Mouse (Mus musculus) limb, embryonic 14.5 days (tissue): ENCODE measurements around the gene Gsap. TPM values are rescaled to one million over a fixed set of nuclear protein-coding genes. Genes with fewer than 3 reads are reported as not detected.

ENCODE experiments used
- ATAC-seq: fragments of 200-750 bp; cut with Nextera tagmentation; 2 replicates; pipeline ENCODE4 v1.8.0; 2017; ENCODE audit warnings: low read depth, moderate number of reproducible peaks, moderate TSS enrichment; ENCODE audit not compliant: low FRiP score
- DNase-seq: peaks from one replicate; pipeline ENCODE4 v3.0.0-alpha.2; 2015; ENCODE audit warnings: low spot score
- H3K27ac ChIP-seq: fragments of 300-500 bp; sonication (generic); replicated peaks from 2 replicates; pipeline ENCODE4 v1.5.1; 2014; ENCODE audit warnings: low read depth, mild to moderate bottlenecking, low read length, moderate library complexity, mixed read lengths
- H3K27me3 ChIP-seq: fragments of 300-500 bp; sonication (generic); 2 replicates; pipeline ENCODE4 v1.6.1; 2014; ENCODE audit warnings: low read length, mixed read lengths; ENCODE audit not compliant: control insufficient read depth, insufficient read depth
- H3K36me3 ChIP-seq: fragments of 300-500 bp; sonication (generic); 2 replicates; pipeline ENCODE4 v1.6.1; 2014; ENCODE audit warnings: mild to moderate bottlenecking, low read length, moderate library complexity, mixed read lengths; ENCODE audit not compliant: control insufficient read depth, insufficient read depth
- H3K4me1 ChIP-seq: fragments of 300-500 bp; sonication (generic); 2 replicates; pipeline ENCODE4 v1.6.1; 2014; ENCODE audit warnings: antibody characterized with exemption, low read length, mixed read lengths; ENCODE audit not compliant: control insufficient read depth, insufficient read depth
- H3K4me2 ChIP-seq: fragments of 300-500 bp; sonication (generic); replicated peaks from 2 replicates; pipeline ENCODE4 v1.6.1; 2014; ENCODE audit warnings: low read depth, mild to moderate bottlenecking, low read length, moderate library complexity; ENCODE audit not compliant: severe bottlenecking
- H3K4me3 ChIP-seq: fragments of 300-500 bp; sonication (generic); replicated peaks from 2 replicates; pipeline ENCODE4 v1.5.1; 2014; ENCODE audit warnings: low read length
- H3K9ac ChIP-seq: fragments of 300-500 bp; sonication (generic); 2 replicates; pipeline ENCODE4 v1.6.1; 2014; ENCODE audit warnings: mild to moderate bottlenecking, low read depth, low read length, moderate library complexity; ENCODE audit not compliant: severe bottlenecking
- H3K9me3 ChIP-seq: fragments of 300-500 bp; sonication (generic); 2 replicates; pipeline ENCODE4 v1.6.1; 2016; ENCODE audit warnings: low read length; ENCODE audit not compliant: control insufficient read depth
- POLR2A ChIP-seq: fragments of 200-500 bp; IDR thresholded peaks from 2 replicates; pipeline ENCODE4 v1.8.0; 2012; ENCODE audit warnings: inconsistent platforms, mild to moderate bottlenecking, moderate library complexity, borderline replicate concordance; ENCODE audit not compliant: insufficient read depth, insufficient read length; ENCODE audit errors: extremely low read depth
- WGBS: fragments of 180-500 bp; shearing (Covaris S2); extraction: QIAGEN DNeasy Blood & Tissue Kit; methylation state at CpG from one replicate; pipeline ENCODE4 v1.1.7; 2014; 5-methylcytosine and 5-hydroxymethylcytosine counted together
- polyA plus RNA-seq, 2 experiments: library from polyadenylated mRNA; depleted of rRNA in 1 of 2; stranded (reverse) in 1 of 2; unstranded in 1 of 2; fragments of >200 nt; fragmentation: Nextera tagmentation in 1 of 2; extraction: Ambion mirVana in 1 of 2; gene quantifications; 2 replicates each; pipeline versions ENCODE4 v1.2.1 to v1.2.3; 2012 to 2014

Gene Gsap
- polyA plus RNA-seq, 2 experiments = 2.8 to 2.9 TPM

DNA sequence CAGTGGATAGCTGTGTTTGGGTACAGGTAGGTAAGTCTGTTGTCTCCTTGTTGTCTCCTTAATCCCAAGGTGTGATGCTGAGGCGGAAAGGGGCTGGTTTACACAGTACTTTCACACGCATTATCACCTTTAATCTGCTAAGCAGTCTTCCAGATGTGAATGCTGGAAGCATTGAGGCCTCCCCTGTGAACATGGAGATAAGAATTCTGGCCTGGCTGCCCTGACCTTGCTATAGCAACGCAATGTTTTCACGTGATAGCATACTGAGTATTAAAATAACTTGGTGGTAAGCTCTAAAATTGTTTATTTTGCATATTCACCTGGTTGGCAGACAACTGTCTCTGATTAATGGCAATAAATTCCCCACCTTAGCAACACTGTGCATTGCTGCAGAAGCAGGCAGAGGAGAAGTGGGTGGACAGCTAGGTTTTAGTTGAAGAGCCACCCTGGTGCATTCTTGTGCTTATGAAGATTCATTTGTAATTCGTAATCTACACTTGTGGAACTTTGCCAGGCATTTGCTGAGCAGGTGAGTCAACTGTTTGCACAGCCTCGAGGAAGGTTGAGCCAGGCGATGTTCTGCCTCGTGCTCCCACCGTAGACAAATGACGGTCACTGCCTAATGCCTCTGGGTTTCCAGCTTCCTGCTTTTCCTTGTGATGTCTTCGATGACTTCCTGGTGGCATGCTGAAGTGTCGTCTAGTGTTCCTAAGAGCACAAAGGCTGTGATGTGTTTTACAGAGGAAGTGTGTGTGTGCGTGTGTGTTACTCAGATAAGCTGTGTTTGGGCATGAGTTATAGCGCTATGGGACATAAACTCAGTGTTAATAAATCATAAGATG is 31.6 kb downstream of the Gsap start:
- WGBS = 80% methylated on average over 14 of the region's 14 CpGs
- TF ChIP-seq POLR2A = no peak
- H3K27me3 ChIP-seq = no peaks in the 10 kb centered on the region
- H3K9me3 ChIP-seq = no peaks in the 10 kb centered on the region
- no peak overlapping the region for H3K4me3 ChIP-seq
- H3K4me1 ChIP-seq = no peaks in the 10 kb centered on the region
- H3K27ac ChIP-seq = no peak overlapping the region
- DNase-seq = no peak
- no peak overlapping the region for H3K4me2 ChIP-seq
- ATAC-seq = no peak
- H3K9ac ChIP-seq = no peak overlapping the region
- no peaks in the 10 kb centered on the region for H3K36me3 ChIP-seq

DNA sequence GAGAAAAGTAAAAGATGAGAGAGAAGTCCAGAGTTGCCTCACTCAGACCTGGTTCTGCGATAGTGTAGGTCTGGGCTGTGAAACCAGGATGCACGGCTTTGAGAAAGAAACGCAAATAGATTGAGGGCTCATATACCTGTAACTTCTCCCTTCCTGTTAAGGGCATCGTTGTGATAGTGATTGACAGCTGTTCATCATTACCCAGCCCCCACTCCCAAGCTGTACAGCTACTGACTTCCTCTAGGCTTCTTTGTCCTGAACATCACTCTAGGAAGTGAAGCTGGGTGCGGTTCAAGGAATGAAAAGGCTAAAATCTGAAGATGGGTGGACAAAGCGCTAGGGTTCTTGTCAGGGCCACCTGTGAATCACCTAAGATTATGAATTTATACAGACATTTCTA is 46.8 kb downstream of the Gsap start:
- Histone ChIP-seq H3K4me2 (no peak overlapping the region), H3K4me1 (no peaks in the 10 kb centered on the region), H3K4me3 (no peak overlapping the region), H3K9me3 (no peaks in the 10 kb centered on the region), H3K27ac (no peak overlapping the region), H3K9ac (no peak overlapping the region), H3K36me3 (no peaks in the 10 kb centered on the region), H3K27me3 (no peaks in the 10 kb centered on the region)
- no peak for DNase-seq
- 90% methylated on average over 6 of the region's 6 CpGs for WGBS
- no peak for TF ChIP-seq POLR2A
- ATAC-seq = no peak

DNA sequence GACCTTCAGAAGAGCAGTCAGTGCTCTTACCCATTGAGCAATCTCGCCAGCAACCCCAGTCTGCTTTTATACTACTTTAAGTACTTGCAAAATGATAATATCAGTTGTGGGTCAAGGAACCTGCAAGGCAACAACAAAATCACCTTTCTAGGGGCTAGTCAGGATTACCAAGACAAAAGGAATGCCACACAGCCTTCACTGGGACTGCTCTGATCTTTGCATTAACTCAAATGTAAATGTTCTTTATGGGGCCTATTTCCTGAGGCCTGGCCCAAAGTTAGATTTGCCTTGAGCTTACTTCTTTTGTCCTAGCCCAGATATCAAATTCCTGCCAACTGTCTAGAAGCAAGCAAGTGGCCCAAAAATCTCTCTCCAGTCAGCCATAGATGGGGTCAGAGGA is 58.5 kb downstream of the Gsap start:
- no peak for ATAC-seq
- no peak for TF ChIP-seq POLR2A
- no peaks in the 10 kb centered on the region for H3K9me3 ChIP-seq
- no peaks in the 10 kb centered on the region for H3K36me3 ChIP-seq
- H3K27ac ChIP-seq = no peak overlapping the region
- 92% methylated on average over 1 of the region's 1 CpGs for WGBS
- H3K9ac ChIP-seq = no peak overlapping the region
- peaks cover 8% of the 10 kb centered on the region; the same call in 1 of the 2 replicates for H3K4me1 ChIP-seq
- H3K4me2 ChIP-seq = no peak overlapping the region
- H3K4me3 ChIP-seq = no peak overlapping the region
- DNase-seq = no peak
- H3K27me3 ChIP-seq = no peaks in the 10 kb centered on the region

DNA sequence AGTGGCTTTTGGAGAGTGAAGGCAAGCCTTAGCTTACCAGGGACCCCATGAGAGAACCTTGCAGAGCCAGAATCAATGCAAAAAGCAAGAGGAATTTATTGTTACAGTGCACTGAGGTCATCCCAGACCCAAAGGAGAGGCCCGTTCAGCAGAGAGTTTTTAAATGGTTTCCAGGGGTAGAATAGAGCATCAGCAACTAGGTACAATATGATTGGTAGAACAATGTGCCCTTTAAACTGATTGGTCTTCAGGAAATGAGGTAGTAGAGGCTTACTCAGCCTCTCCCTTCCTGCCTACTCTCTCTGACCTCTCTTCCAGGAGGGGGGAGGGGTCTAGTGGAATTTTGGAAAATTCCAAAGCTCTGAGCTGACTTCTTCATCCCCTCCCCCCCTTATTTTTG is 59.2 kb downstream of the Gsap start:
- no peaks in the 10 kb centered on the region for H3K9me3 ChIP-seq
- H3K4me1 ChIP-seq = peaks cover 8% of the 10 kb centered on the region; the same call in 1 of the 2 replicates
- no peak overlapping the region for H3K4me2 ChIP-seq
- H3K9ac ChIP-seq = no peak overlapping the region
- no peak for ATAC-seq
- no peaks in the 10 kb centered on the region for H3K36me3 ChIP-seq
- no peak for DNase-seq
- TF ChIP-seq POLR2A = no peak
- no peak overlapping the region for H3K27ac ChIP-seq
- no peaks in the 10 kb centered on the region for H3K27me3 ChIP-seq
- H3K4me3 ChIP-seq = no peak overlapping the region
- WGBS = 62% methylated on average over 1 of the region's 1 CpGs

DNA sequence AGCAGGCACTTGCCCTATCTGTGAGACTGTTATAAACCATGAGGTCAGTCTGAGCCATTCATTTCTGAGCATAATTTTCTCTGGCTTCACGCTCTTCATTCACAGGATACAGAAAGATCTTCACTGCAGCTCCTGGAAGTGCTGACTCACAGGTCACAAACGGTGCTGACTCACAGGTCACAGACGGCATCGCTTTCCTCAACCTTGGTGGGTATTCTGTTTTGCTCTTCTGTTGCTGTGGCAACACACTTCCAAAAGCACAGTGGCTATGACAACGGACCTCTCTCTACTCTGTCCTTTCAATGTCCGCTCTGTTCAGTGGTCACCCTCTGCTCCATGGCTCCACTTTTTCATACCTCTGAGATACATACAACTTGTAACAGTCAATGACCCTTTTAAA is 60.7 kb downstream of the Gsap start:
- H3K4me3 ChIP-seq = no peak overlapping the region
- H3K9ac ChIP-seq = no peak overlapping the region
- H3K27me3 ChIP-seq = no peaks in the 10 kb centered on the region
- no peak for DNase-seq
- no peak overlapping the region for H3K4me2 ChIP-seq
- H3K9me3 ChIP-seq = no peaks in the 10 kb centered on the region
- no peak overlapping the region for H3K27ac ChIP-seq
- H3K4me1 ChIP-seq = peaks cover 8% of the 10 kb centered on the region; the same call in 1 of the 2 replicates
- no peak for ATAC-seq
- no peaks in the 10 kb centered on the region for H3K36me3 ChIP-seq
- 84% methylated on average over 6 of the region's 6 CpGs for WGBS
- no peak for TF ChIP-seq POLR2A

DNA sequence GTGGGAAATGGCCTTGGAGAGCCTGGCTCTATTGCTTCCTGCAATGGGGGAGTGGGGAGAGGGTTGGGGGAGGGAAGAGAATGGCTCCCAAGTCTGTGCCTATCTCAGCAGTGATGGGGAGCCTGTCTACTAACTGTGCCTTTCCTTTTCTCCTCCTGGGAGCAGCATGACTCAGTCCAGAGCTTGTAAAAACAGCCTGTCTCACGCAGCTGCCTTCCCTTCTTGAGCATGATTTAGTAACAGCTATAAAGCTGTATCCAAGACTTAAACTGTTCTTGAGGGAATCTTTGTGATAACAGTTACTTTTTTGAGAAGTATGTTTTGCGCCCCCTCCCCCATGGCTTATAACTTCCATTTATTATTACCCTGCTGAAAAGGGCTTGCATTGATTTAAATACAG is 61.9 kb downstream of the Gsap start:
- no peak for TF ChIP-seq POLR2A

More for the DNA sequence above, 61.9 kb downstream of the Gsap start:
- Histone ChIP-seq H3K36me3 (no peaks in the 10 kb centered on the region), H3K9ac (no peak overlapping the region), H3K27me3 (no peaks in the 10 kb centered on the region), H3K27ac (no peak overlapping the region), H3K4me1 (peaks cover 8% of the 10 kb centered on the region; the same call in 1 of the 2 replicates), H3K4me2 (no peak overlapping the region), H3K9me3 (no peaks in the 10 kb centered on the region), H3K4me3 (no peak overlapping the region)
- peak; percentile 73 for ATAC-seq
- DNase-seq = peak; percentile 23
- WGBS = 46% methylated on average over 2 of the region's 2 CpGs
